Mouse (Mus musculus) embryonic fibroblast, embryonic 13.5 days (primary cell): Measurements from ENCODE around the gene Poldip3.

Source experiments
- CTCF ChIP-seq: IDR thresholded peaks from 2 replicates; pipeline ENCODE4 v1.5.1; 2011; ENCODE audit warnings: mild to moderate bottlenecking, control low read depth, low read length, moderate library complexity, borderline replicate concordance; ENCODE audit not compliant: insufficient read depth
- POLR2A ChIP-seq: IDR thresholded peaks from 2 replicates; pipeline ENCODE4 v1.6.1; 2011; ENCODE audit warnings: low read depth, mild to moderate bottlenecking, control low read depth, low read length, moderate library complexity

DNA sequence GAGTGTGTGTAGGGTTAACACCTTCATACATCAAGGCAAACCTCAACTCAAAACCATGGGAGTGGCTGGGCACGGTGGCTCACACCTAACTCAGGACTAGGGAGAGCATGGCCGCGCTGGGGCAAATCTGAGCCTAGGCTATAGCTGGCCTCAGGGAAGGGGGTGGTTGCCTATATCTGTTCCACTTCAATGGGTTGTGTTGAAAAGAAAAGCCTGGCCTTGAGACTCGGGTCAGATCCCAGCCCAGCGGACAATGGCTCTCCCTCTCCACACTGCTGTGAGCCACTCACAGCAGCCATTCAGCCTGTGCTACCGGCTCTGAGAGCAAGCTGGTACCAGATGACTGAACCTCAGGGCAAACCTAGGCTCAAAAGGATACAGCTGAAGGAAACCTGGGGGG is 34.1 kb downstream of the Poldip3 start:
- TF ChIP-seq CTCF (no peak), POLR2A (no peak)
